Mouse (Mus musculus) limb, embryonic 12.5 days (tissue): ENCODE data around the gene Rpusd3. TPM values are rescaled to one million over a fixed set of nuclear protein-coding genes. Genes with fewer than 3 reads are reported as not detected.
A peak's percentile ranks its signal among the peaks of the same experiment; 100 is the strongest.

Experiments
- ATAC-seq: fragments of 200-750 bp; cut with Nextera tagmentation; 2 replicates; pipeline ENCODE4 v1.8.0; 2017; ENCODE audit warnings: low read depth, moderate TSS enrichment; ENCODE audit not compliant: insufficient number of reproducible peaks, insufficient read depth, low FRiP score, low TSS enrichment
- H3K27ac ChIP-seq: fragments of 300-500 bp; sonication (generic); 2 replicates; pipeline ENCODE4 v1.5.1; 2016; ENCODE audit warnings: mild to moderate bottlenecking, moderate library complexity
- H3K27me3 ChIP-seq: fragments of 300-500 bp; sonication (generic); 2 replicates; pipeline ENCODE4 v1.6.1; 2016; ENCODE audit warnings: mild to moderate bottlenecking, moderate library complexity
- H3K36me3 ChIP-seq: fragments of 300-500 bp; sonication (generic); 2 replicates; pipeline ENCODE4 v1.6.1; 2016; ENCODE audit warnings: mild to moderate bottlenecking, moderate library complexity
- H3K4me1 ChIP-seq: fragments of 300-500 bp; sonication (generic); replicated peaks from 2 replicates; pipeline ENCODE4 v1.6.1; 2016
- H3K4me2 ChIP-seq: fragments of 300-500 bp; sonication (generic); 2 replicates; pipeline ENCODE4 v1.6.1; 2016; ENCODE audit warnings: mild to moderate bottlenecking, moderate library complexity
- H3K4me3 ChIP-seq: fragments of 300-500 bp; sonication (generic); replicated peaks from 2 replicates; pipeline ENCODE4 v1.5.1; 2016; ENCODE audit warnings: mild to moderate bottlenecking
- H3K9ac ChIP-seq: fragments of 300-500 bp; sonication (generic); replicated peaks from 2 replicates; pipeline ENCODE4 v1.6.1; 2016; ENCODE audit warnings: mild to moderate bottlenecking, moderate library complexity
- H3K9me3 ChIP-seq: fragments of 300-500 bp; sonication (generic); 2 replicates; pipeline ENCODE4 v1.6.1; 2016; ENCODE audit warnings: mild to moderate bottlenecking, moderate library complexity
- WGBS: fragments of 180-500 bp; shearing (Covaris S2); methylation state at CpG from one replicate; pipeline ENCODE4 v1.1.7; 2016; 5-methylcytosine and 5-hydroxymethylcytosine counted together
- polyA plus RNA-seq: library from polyadenylated mRNA; unstranded; fragments of >200 nt; fragmentation: Nextera tagmentation; extraction: Ambion mirVana; gene quantifications from 2 replicates; pipeline ENCODE4 v1.2.1, GENCODE M21; 2016

Gene Rpusd3
- polyA plus RNA-seq, 1 experiment from 2014 or later = 30.9 TPM

DNA sequence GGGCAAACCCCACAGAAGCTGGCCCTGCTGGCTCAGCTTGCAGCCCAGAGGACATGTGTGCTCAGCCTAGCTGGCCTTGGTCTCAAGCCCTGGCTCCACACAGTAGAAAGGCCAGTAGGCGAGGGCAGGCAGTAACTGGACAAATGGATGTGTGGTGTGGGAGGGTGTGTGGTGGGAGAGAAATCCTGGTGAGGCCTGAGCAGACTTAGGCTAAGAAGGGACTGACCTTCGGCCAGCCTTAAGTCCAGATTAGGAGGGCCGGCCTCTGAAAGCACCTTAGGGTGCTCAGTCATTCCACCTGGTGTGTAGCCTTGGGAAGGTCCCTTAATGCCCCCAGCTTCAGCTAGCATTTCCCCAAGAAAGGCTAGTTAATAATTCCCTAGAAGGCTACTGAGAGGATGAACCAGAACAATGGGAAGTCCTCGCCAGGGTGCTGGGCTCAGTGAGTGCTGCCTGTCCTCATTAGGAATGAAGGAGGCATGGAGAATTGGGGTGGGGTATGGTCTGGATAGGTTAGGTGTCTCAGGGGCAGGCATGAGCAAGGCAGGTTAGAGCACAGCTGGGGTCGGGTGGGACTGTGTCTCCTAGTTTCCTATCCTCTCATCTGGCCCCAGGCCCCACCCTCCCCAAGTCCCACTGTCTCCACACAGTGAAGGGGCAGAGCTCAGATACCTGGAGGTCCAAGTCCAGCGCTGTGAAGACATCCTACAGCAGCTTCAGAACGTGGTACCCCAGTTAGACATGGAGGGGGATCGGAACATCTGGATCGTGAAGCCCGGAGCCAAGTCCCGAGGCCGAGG is 14.3 kb downstream of the Rpusd3 start:
- ATAC-seq = no peak
- Histone ChIP-seq H3K4me2 (no peak overlapping the region), H3K4me3 (no peak overlapping the region), H3K9ac (no peak overlapping the region), H3K9me3 (no peaks in the 10 kb centered on the region), H3K27ac (no peak overlapping the region), H3K36me3 (peaks cover 23% of the 10 kb centered on the region), H3K27me3 (no peaks in the 10 kb centered on the region), H3K4me1 (peaks cover 11% of the 10 kb centered on the region; the same call in 1 of the 2 replicates)
- WGBS = 81% methylated on average over 12 of the region's 12 CpGs

DNA sequence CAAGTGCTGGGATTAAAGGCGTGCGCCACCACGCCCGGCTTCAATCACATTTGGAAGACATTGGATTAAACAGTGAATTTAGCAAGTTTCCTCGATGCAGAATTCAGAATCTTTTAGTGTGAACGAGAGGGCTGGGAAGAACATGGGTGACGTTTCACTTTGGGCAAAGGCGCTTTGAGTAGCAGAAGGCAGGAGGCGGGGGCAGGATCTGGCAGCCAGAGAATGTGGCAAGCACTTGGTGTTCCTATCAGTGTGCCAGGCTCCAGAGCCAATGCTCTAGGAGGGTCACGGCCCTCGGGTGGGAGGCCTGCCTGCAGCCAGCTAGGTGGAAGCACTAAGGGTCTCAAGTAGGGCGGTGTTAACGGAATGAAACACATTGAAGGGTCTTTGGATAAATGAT is 17.0 kb downstream of the Rpusd3 start:
- no peak for ATAC-seq
- Histone ChIP-seq H3K9me3 (no peaks in the 10 kb centered on the region), H3K27me3 (no peaks in the 10 kb centered on the region), H3K27ac (no peak overlapping the region), H3K4me1 (no peaks in the 10 kb centered on the region), H3K4me2 (no peak overlapping the region), H3K36me3 (peaks cover 25% of the 10 kb centered on the region), H3K4me3 (no peak overlapping the region), H3K9ac (no peak overlapping the region)
- WGBS = 90% methylated on average over 13 of the region's 13 CpGs

DNA sequence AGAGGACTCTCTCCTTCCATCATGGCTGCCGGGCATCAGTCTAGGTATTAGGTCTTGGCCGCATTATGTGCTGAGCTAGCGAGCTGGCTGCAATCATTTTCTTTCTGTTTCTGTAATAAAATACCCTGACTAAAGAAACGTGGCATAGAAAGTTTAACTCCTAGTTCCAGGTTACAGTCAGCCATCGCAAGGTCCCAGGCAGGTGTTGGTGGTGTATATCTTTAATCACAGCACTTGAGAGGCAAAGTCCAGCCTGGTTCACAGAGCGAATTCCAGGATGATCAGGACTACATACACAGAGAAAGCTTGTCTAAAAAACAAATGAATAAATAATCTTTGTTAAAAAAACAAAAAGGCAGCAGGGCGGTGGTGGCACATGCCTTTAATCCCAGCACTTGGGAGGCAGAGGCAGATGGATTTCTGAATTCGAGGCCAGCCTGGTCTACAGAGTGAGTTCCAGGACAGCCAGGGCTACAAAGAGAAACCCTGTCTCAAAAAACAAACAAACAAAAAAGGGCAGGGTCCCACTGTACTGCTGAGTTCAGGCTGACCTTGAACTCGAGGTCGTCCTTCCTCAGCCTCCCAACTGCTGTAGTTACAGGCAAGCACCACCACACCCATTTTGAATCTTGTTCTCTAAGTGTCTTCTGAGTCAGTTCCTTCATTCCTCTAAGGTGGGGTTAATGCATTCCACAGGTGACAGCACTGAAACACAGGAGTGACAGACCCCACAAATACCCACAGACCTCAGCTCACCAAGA is 22.7 kb downstream of the Rpusd3 start:
- 86% methylated on average over 10 of the region's 10 CpGs for WGBS
- Histone ChIP-seq H3K4me2 (no peak overlapping the region), H3K4me3 (no peak overlapping the region), H3K9ac (no peak overlapping the region), H3K27ac (no peak overlapping the region), H3K36me3 (peaks cover 22% of the 10 kb centered on the region), H3K9me3 (no peaks in the 10 kb centered on the region), H3K4me1 (peaks cover 12% of the 10 kb centered on the region; the same call in 1 of the 2 replicates), H3K27me3 (0 out of 2 replicates have a peak, but pooled peaks cover 5% of the 10 kb centered on the region)
- ATAC-seq = no peak

DNA sequence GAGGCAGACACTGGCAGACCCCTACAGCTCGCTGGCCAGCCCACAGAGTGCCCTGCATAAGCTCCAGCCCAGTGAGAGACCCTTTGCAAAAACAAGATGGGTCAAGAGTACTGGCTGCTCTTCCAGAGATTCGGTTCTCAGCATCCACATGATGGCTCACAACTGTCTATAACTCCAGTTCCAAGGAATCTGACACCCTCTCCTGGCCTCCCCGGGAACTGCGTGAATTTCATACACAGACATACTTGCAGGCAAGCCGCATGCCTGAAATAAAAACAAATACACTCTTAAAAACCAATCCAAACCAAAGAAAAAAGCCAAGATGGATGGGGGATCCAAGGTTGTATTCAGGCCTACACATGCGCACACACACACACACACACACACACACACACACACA is 23.6 kb downstream of the Rpusd3 start:
- no peaks in the 10 kb centered on the region for H3K9me3 ChIP-seq
- 94% methylated on average over 6 of the region's 6 CpGs for WGBS
- H3K27me3 ChIP-seq = peaks cover 8% of the 10 kb centered on the region; the same call in 1 of the 2 replicates

DNA sequence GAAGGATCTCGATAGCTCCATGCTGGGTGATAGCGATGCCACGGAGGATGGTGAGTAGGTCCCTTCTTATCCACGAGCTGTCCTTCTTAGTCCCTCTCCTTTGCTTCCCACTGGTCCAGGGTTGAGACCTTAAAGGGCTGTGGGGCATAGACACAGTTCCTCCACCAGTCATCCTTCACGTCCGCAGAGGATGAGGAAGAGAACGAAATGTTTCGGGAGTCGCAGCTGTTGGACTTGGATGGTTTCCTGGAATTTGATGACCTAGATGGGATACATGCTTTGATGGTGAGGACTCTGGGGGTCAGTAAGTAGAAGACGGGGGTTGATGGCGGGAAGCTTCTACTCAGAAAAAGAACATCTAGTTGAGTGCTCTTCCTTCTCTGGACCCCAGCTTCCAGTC is 24.3 kb downstream of the Rpusd3 start:
- H3K36me3 ChIP-seq = peaks cover 31% of the 10 kb centered on the region
- no peak for ATAC-seq
- H3K9me3 ChIP-seq = no peaks in the 10 kb centered on the region
- 92% methylated on average over 11 of the region's 11 CpGs for WGBS
- H3K4me1 ChIP-seq = peaks cover 12% of the 10 kb centered on the region; the same call in 1 of the 2 replicates
- H3K9ac ChIP-seq = no peak overlapping the region
- H3K27ac ChIP-seq = no peak overlapping the region
- H3K4me3 ChIP-seq = no peak overlapping the region
- H3K4me2 ChIP-seq = no peak overlapping the region
- peaks cover 8% of the 10 kb centered on the region; the same call in 1 of the 2 replicates for H3K27me3 ChIP-seq

More for the DNA sequence above, 23.6 kb downstream of the Rpusd3 start:
- no peak overlapping the region for H3K9ac ChIP-seq
- H3K36me3 ChIP-seq = peaks cover 25% of the 10 kb centered on the region
- peaks cover 12% of the 10 kb centered on the region; the same call in 1 of the 2 replicates for H3K4me1 ChIP-seq
- ATAC-seq = no peak
- H3K27ac ChIP-seq = no peak overlapping the region
- no peak overlapping the region for H3K4me2 ChIP-seq
- no peak overlapping the region for H3K4me3 ChIP-seq

DNA sequence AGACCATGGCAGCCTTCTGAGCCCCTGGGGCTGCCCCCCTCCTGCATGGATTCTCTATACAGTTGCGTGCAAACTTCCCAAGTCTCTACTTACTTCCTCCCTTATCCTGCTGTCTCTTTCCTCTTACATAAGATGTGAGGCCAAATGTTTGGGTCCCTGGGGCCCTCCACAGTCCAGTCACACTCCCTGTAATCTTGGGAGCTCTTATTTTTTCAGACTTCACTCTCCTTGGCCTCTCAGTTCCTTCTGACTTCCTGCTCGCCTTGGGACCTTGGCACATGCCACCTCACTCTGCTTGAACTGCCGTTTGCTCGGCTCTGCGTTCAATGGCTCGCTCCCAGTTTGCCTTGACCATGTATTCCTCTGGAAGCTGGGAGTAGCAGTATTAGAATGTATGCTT is 25.2 kb downstream of the Rpusd3 start:
- H3K9ac ChIP-seq = no peak overlapping the region
- no peak for ATAC-seq
- H3K27me3 ChIP-seq = peaks cover 8% of the 10 kb centered on the region; the same call in 1 of the 2 replicates
- 83% methylated on average over 6 of the region's 6 CpGs for WGBS
- 0 out of 2 replicates have a peak overlapping the region, but pooled peaks have one; percentile 17 for H3K27ac ChIP-seq
- H3K9me3 ChIP-seq = no peaks in the 10 kb centered on the region
- no peak overlapping the region for H3K4me3 ChIP-seq
- peaks cover 40% of the 10 kb centered on the region for H3K36me3 ChIP-seq
- H3K4me1 ChIP-seq = peaks cover 12% of the 10 kb centered on the region; the same call in 1 of the 2 replicates
- no peak overlapping the region for H3K4me2 ChIP-seq

DNA sequence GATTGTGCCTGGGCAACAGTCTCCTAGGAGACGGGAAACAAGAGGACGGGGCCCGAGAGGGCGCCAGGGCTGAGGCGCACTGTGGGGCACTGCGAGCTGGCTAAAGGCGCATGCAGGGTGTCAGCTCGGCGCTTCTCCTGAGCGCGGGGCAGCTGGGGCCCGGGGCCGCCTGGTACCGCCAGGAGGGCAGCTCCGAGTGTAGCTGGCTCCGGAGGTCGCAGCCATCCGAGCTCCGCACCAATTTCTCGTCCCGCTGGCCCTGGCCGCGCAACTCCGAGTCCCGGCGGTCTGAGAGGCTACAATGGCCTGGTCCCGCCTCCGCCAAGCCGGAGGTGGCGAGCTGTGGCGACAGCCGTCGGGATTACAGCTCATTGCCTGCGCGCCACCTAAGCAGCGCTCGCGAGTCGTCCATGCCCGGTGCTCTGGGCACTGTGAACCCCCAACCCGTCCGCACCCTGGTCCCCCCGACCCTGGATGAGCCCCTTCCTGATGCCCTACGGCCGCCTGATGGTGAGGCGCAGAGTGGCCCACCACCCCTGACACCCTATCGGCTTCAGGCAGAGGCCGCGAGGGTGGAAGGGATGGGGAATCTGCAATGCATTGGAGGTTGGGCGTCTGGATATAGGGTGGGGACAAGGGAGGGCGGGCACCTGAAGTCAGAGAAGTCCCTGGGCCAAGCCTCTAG is 26.6 kb downstream of the Rpusd3 start:
- Histone ChIP-seq H3K4me1 (peaks cover 12% of the 10 kb centered on the region; the same call in 1 of the 2 replicates), H3K27ac (peak overlapping the region; percentile 74; the same call in 1 of the 2 replicates), H3K27me3 (peaks cover 8% of the 10 kb centered on the region; the same call in 1 of the 2 replicates), H3K4me3 (peak overlapping the region; percentile 52), H3K36me3 (peaks cover 49% of the 10 kb centered on the region), H3K9me3 (no peaks in the 10 kb centered on the region), H3K4me2 (peak overlapping the region; percentile 88), H3K9ac (peak overlapping the region; percentile 73)
- WGBS = under 1% methylated on average over 51 of the region's 51 CpGs
- peak; percentile 74 for ATAC-seq

DNA sequence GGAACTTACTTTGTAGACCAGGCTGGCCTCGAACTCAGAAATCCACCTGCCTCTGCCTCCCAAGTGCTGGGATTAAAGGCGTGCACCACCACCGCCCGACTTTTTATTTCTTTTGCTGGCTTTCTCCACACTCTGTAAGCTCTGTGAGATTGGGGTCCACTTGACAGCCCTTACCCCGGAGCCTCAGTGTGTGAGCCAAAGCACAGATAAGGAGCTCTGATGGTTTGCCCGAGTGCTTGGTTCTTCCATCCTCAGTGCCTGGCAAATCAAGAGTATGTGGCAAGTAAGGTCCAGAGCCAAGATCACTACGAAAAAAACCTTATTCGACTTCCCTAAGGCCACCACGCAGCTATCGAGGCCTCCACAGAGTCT is 27.1 kb downstream of the Rpusd3 start:
- H3K4me2 ChIP-seq = peak overlapping the region; percentile 88
- H3K36me3 ChIP-seq = peaks cover 54% of the 10 kb centered on the region
- H3K4me3 ChIP-seq = peak overlapping the region; percentile 52
- H3K4me1 ChIP-seq = peaks cover 12% of the 10 kb centered on the region; the same call in 1 of the 2 replicates
- peak overlapping the region; percentile 74; the same call in 1 of the 2 replicates for H3K27ac ChIP-seq
- peak overlapping the region; percentile 73 for H3K9ac ChIP-seq
- peak; percentile 2; the same call in 1 of the 2 replicates for ATAC-seq
- 31% methylated on average over 10 of the region's 10 CpGs for WGBS
- no peaks in the 10 kb centered on the region for H3K9me3 ChIP-seq
- peaks cover 8% of the 10 kb centered on the region; the same call in 1 of the 2 replicates for H3K27me3 ChIP-seq

DNA sequence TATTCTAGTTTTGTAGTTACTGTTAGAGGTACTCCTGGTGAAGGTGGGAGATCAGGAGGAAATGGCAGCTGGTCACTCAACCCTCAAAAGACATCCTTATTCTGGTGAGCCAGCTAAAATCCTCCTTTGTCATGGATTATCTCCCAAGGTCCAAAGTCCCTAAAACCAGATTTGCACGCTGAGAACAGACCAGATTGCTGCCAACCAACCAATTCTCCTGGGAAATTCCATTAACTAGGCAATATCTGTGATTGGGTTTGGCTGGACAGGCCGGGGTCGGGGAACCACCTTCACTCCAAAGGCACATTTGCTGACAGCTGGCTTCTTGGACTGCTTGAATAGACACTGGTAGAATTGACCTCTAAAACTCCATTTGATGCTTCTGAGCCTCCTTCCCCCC is 28.4 kb downstream of the Rpusd3 start:
- ATAC-seq = no peak
- Histone ChIP-seq H3K9me3 (no peaks in the 10 kb centered on the region), H3K9ac (no peak overlapping the region), H3K27ac (no peak overlapping the region), H3K4me3 (no peak overlapping the region), H3K4me2 (no peak overlapping the region), H3K36me3 (peaks cover 66% of the 10 kb centered on the region), H3K27me3 (peaks cover 8% of the 10 kb centered on the region; the same call in 1 of the 2 replicates), H3K4me1 (peaks cover 12% of the 10 kb centered on the region; the same call in 1 of the 2 replicates)
- 89% methylated on average over 3 of the region's 3 CpGs for WGBS

DNA sequence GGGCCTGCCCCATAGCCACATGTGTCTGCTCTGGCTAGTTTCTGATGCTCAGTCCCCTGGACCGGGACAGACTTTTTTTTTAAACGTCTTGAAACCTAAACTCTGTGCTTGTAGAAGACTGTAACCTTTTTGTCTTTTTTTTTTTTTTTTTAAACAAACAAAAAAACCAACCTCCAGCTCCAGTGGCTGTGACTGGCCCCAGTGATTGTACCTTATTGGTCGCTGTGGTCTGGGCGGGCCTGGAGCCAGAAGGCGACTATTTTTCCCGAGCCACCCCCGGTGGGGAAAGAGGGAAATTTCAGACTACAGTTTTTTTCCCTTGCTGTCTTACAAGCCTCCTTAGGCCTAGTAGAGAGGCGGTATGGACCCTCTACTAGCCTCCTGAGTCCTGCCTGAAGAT is 30.2 kb downstream of the Rpusd3 start, which contains the start of gene Ttll3:
Gene Ttll3, plus strand, starts transcription at position 301 of the 400 bp plus-strand sequence.
- H3K4me2 ChIP-seq = no peak within 1 kb of the TSS
- H3K9ac ChIP-seq = no peak within 1 kb of the TSS
- H3K27ac ChIP-seq = 0 out of 2 replicates have a peak within 1 kb of the TSS, but pooled peaks have one; percentile 35
- H3K4me3 ChIP-seq = no peak within 1 kb of the TSS
- H3K4me1 ChIP-seq = peaks cover 12% of the 10 kb centered on the region; the same call in 1 of the 2 replicates
- no peak for ATAC-seq
- peaks cover 70% of the 10 kb centered on the region for H3K36me3 ChIP-seq
- H3K27me3 ChIP-seq = peaks cover 8% of the 10 kb centered on the region; the same call in 1 of the 2 replicates
- H3K9me3 ChIP-seq = no peaks in the 10 kb centered on the region
- 79% methylated on average over 8 of the region's 8 CpGs for WGBS
